Mouse (Mus musculus): ENCODE data around the gene Ctss. TPM values are rescaled to one million over a fixed set of nuclear protein-coding genes. Genes with fewer than 3 reads are reported as not detected.

The Ctss gene
- 100 to 1,000 TPM in 2 of 4 experiments, 10 to 100 TPM in 2; 61.9 to 591 (median 296) TPM for total RNA-seq (2022)

- DNase-seq (ENCODE audit: low spot score in 2 of 2) = no peak
Observed at GRCm38 (mm10) chr3:95526622-95527211, at the start of gene Ctss. Gene Ctss (plus strand): TSS chr3:95526786.

- DNase-seq (ENCODE audit: low spot score in 2 of 2) = no peak
Observed at GRCm38 (mm10) chr3:95478966-95479365, 47.6 kb upstream of the Ctss start.

- DNase-seq (ENCODE audit: low spot score in 2 of 2) = no peak
Observed at GRCm38 (mm10) chr3:95486421-95486820, 40.2 kb upstream of the Ctss start.

- no peak for DNase-seq (ENCODE audit: low spot score in 2 of 2)
Observed at GRCm38 (mm10) chr3:95488679-95489078, 37.9 kb upstream of the Ctss start.

- no peak for DNase-seq (ENCODE audit: low spot score in 2 of 2)
Observed at GRCm38 (mm10) chr3:95490238-95490637, 36.3 kb upstream of the Ctss start.

GRCm38 (mm10) chr3:95494342-95494741 lies 32.2 kb upstream of the Ctss start:
- DNase-seq (ENCODE audit: low spot score in 2 of 2) = peak in 1 of 2 experiments; percentile 52

- no peak for DNase-seq (ENCODE audit: low spot score in 2 of 2)
Observed at GRCm38 (mm10) chr3:95498229-95498628, 28.4 kb upstream of the Ctss start.

- no peak for DNase-seq (ENCODE audit: low spot score in 2 of 2)
Observed at GRCm38 (mm10) chr3:95499024-95499423, 27.6 kb upstream of the Ctss start, which contains the start of gene Ctsk. Gene Ctsk (plus strand): TSS chr3:95499256.

- no peak for DNase-seq (ENCODE audit: low spot score in 2 of 2)
Observed at GRCm38 (mm10) chr3:95499496-95500140, 27.0 kb upstream of the Ctss start.

- no peak for DNase-seq (ENCODE audit: low spot score in 2 of 2)
Observed at GRCm38 (mm10) chr3:95502312-95502711, 24.3 kb upstream of the Ctss start.

- DNase-seq (ENCODE audit: low spot score in 2 of 2) = no peak
Observed at GRCm38 (mm10) chr3:95509348-95509747, 17.2 kb upstream of the Ctss start.

- DNase-seq (ENCODE audit: low spot score in 2 of 2) = no peak
Observed at GRCm38 (mm10) chr3:95511611-95512180, 14.9 kb upstream of the Ctss start.

- DNase-seq (ENCODE audit: low spot score in 2 of 2) = no peak
Observed at GRCm38 (mm10) chr3:95516614-95517041, 10.0 kb upstream of the Ctss start.

- peak; percentile 35 to 85 for DNase-seq (ENCODE audit: low spot score in 2 of 2)
Observed at GRCm38 (mm10) chr3:95517493-95517898, 9.1 kb upstream of the Ctss start.

GRCm38 (mm10) chr3:95518891-95519290 lies 7.7 kb upstream of the Ctss start:
- DNase-seq (ENCODE audit: low spot score in 2 of 2) = no peak

GRCm38 (mm10) chr3:95519315-95519714 lies 7.3 kb upstream of the Ctss start:
- no peak for DNase-seq (ENCODE audit: low spot score in 2 of 2)

- DNase-seq (ENCODE audit: low spot score in 2 of 2) = no peak
Observed at GRCm38 (mm10) chr3:95520100-95520499, 6.5 kb upstream of the Ctss start.

- no peak for DNase-seq (ENCODE audit: low spot score in 2 of 2)
Observed at GRCm38 (mm10) chr3:95521168-95521567, 5.4 kb upstream of the Ctss start.

GRCm38 (mm10) chr3:95523662-95524061 lies 2.9 kb upstream of the Ctss start:
- no peak for DNase-seq (ENCODE audit: low spot score in 2 of 2)

GRCm38 (mm10) chr3:95524673-95525072 lies 1.9 kb upstream of the Ctss start:
- no peak for DNase-seq (ENCODE audit: low spot score in 2 of 2)

GRCm38 (mm10) chr3:95526111-95526510 lies 475 bp upstream of the Ctss start:
- DNase-seq (ENCODE audit: low spot score in 2 of 2) = no peak

- no peak for DNase-seq (ENCODE audit: low spot score in 2 of 2)
Observed at GRCm38 (mm10) chr3:95529814-95530213, 3.2 kb downstream of the Ctss start.

GRCm38 (mm10) chr3:95531025-95531424 lies 4.4 kb downstream of the Ctss start:
- DNase-seq (ENCODE audit: low spot score in 2 of 2) = no peak
